Mouse (Mus musculus): ENCODE data around the gene Hipk1.

- TF ChIP-seq EP300 (IDR thresholded peaks at IDR 0.05; ENCODE audit: insufficient read depth, low read depth, low read length) (no peak), CTCF (IDR thresholded peaks at IDR 0.05) (no peak), POLR2A (IDR thresholded peaks at IDR 0.05; ENCODE audit: insufficient read depth, low read depth, low read length) (no peak)
Observed at GRCm38 (mm10) chr3:103771531-103772130, 19.7 kb downstream of the Hipk1 start.

All from heart, adult 2 months (tissue).